Mouse (Mus musculus) gonadal fat pad, adult 2 months (tissue): ENCODE results near the gene Mthfd1l. TPM values are rescaled to one million over a fixed set of nuclear protein-coding genes. Genes with fewer than 3 reads are reported as not detected.
"Not testable (repeated sequence)": the region's sequence is repeated elsewhere in the genome, so short reads cannot be mapped to it uniquely, and the experiment has no call there.

Experiments used
- DNase-seq: peaks from one replicate; pipeline ENCODE4 v3.0.0-alpha.2; 2012; ENCODE audit warnings: low read depth
- polyA plus RNA-seq: library from polyadenylated mRNA; depleted of rRNA; stranded (reverse); fragments of >200 nt; gene quantifications from 2 replicates; pipeline ENCODE4 v1.2.3, GENCODE M21; 2012

The Mthfd1l gene
- polyA plus RNA-seq, 1 experiment = 14.6 TPM

DNA sequence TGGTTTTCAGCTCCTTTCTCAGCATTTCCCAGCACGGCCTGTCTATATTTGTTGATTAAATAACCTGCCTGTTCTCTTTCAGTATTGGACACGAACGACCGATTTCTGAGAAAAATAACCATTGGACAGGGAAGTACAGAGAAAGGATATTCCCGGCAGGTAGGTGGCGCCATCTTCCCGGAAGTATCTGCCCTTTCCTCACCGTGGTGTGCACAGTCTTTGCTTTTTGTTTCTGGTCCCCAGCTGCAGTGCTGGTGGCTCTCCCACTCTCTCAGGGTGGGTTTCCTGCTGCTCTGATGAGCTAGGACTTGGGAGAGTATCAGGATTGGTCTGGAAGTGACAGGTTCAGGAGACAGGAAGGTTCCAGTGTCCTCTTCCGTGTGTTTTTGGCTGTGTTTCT lies 68.8 kb downstream of the Mthfd1l start:
- DNase-seq = peak; percentile 8

DNA sequence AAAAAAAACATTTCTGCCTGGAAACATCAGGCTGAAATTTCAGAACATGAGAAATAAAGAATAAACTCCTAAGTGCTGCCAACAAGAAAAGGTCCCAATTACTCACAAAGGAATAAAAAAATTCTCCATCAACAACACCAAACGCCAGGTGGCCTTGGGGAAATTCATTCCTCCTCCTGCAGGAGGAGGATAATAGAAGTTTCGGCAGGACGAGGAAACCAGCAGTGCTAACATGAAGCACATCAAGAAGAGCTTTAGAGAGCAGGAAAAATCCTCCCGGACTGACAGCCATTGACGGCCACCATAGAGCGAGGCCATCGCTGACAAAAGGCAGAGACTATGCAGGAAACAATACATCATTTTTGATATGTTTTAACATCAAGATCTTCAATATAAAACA lies 71.5 kb downstream of the Mthfd1l start:
- no peak for DNase-seq

- DNase-seq = no peak
Measured at GRCm38 (mm10) chr10:4046496-4046895, 73.6 kb downstream of the Mthfd1l start.

GRCm38 (mm10) chr10:4047666-4048065 lies 74.7 kb downstream of the Mthfd1l start:
- no peak for DNase-seq

GRCm38 (mm10) chr10:4050236-4050635 lies 77.3 kb downstream of the Mthfd1l start:
- no peak for DNase-seq

- DNase-seq = no peak
Measured at GRCm38 (mm10) chr10:4052711-4053110, 79.8 kb downstream of the Mthfd1l start.

DNA sequence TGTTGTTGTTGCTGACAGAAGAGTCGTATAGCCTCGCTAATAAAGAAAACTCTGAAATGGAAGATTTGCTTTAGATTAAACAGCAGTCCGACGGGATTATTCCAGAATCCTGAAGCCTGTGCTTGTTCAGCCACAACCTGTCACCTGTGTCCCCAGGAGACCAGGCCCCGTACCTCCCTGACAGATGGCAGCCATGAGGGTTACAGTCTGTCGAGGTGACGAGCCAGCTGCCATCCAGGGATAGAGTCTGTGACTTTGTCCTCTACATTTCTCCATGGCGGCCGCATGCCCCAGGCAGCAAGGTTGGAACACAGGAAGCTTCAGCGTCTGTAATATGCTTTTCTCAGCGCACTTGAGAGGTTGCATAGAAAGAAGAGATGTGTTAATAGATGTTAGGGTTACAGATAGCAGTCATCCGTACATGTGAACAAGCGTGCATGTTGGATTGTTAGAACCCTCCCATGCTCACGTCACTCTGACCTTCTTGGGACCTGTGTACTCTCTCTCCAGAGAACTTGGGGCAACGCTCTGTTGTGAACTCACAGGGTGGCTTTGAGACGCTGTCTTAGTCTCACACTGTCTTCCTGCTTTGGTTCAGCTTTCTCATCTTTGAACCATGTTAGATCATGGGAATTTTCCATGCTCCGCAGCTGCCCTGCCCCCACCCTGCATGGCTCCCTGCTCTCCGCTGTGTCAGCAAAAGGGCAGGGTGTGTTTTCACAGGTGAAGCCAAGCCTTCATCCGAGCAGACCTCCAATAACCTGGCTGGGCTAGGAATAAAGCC lies 80.6 kb downstream of the Mthfd1l start:
- no peak for DNase-seq

DNA sequence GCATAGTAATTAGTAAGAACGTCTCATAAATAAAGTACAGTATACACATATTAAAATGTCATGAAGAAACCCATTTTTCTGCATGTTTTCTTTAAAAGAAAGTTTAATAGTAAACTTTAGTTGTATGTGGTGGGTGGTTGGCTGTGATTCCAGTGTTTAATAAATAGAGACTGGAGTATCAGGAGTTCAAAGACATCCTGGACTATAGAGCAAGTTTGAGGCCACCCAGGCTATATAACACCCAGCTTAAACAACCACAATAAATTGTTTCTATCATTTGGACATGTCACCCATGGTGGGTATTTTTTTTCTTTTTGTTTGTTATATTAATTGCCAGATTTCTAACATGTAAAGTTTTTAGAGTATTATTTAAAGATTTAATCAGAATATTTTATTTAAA lies 81.7 kb downstream of the Mthfd1l start:
- DNase-seq = no peak

- DNase-seq = no peak
Measured at GRCm38 (mm10) chr10:4057397-4057796, 84.5 kb downstream of the Mthfd1l start.

- no peak for DNase-seq
Measured at GRCm38 (mm10) chr10:4057832-4058231, 84.9 kb downstream of the Mthfd1l start.

DNA sequence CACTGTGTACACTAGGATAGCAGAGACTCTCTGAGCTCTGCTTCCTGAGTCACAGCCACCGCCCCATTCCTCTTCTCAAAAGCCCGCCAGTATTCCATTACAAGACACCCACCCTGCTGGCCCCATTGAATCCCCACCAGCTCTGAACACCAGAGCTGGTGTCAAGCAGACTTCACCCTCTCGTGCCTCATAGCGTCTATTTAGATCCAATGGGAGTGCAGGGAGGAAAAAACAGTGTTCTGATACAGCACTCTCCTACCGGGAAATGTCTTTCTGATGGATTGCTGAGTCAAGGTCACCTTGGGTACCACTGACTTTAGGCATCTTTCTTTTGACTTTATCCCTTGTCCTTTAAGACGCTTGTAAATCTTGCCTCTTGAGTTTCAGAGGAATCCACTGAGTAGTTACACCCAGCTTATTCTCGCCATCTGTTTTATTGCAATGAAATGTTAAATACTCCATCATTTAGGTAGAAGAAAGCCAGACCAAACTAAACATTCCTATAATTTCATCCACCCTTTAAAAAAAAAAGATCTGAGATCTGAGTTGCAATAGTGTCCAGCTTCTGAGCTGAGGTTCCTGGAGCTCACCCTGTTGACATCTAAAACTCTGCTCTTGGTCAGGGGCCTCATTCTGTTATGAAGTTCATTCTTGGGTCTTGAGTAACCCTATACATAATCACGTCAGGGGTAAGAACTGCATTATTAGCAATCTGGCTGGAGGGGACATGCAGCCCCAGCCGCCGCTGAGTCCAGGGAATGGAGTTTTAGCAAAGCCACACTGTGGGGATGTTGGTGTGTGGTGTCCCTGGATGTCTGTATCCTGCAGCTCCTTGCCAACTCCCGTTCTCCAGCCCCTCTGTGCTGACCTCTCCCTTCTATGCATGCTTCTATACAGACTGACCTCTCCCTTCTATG lies 88.4 kb downstream of the Mthfd1l start:
- DNase-seq = no peak

- no peak for DNase-seq
Measured at GRCm38 (mm10) chr10:4063537-4063936, 90.6 kb downstream of the Mthfd1l start.

GRCm38 (mm10) chr10:4065295-4066084 lies 92.6 kb downstream of the Mthfd1l start:
- DNase-seq = peak; percentile 51

GRCm38 (mm10) chr10:4069258-4069826 lies 96.4 kb downstream of the Mthfd1l start:
- DNase-seq = no peak

DNA sequence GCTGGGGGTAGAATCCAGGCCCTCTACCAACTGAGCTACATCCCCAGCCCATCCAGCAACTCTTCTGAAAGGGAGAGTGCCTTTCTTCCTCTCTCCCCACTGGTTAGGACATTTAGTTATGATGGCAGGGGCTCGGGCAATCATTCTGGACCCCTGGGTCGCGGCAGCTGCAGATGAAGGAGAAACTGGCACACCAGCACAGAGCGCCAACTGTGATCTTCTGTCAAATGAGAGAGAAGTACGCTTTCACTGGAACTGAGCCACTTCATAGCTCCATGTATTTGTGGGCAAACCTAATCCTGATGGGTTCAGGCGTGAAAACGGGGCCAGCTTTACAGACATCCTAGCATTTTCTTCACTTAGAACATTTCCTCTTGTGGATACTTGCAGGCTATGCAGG lies 97.1 kb downstream of the Mthfd1l start:
- no peak for DNase-seq

DNA sequence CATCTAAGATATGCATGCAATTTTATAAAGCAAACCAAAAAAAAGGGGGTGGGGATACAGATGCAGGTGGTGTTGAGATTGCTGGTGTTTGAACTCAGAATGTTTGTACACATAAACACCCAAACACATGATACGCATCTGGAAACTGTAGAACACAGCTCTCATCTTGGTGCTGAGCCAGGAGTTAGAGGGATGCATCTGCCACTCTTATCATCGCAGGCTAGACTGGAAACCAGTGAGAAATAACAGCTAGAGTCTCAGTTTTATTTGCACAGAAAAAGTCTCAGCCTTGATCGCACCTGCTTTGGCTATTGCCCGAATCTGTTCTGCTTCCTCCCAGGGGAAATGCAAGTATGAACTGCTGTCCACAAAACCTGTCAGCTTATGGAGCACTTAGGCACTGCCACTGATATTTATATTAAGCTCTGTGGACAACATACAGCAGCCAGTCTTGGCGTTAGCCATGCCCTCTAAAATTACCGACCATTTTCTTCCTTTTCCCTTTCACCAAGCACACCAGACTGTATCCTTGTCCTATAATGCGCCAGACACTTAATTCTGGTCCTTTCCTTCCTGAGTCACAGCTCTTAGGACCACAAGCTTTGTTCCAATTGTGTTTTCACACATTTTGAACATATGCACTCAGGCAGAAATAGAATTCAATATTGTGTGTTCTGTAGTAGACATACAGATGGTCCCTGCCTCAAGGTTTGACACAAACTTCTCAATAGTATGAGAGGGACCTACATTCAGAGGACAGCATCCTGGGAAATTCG lies 98.3 kb downstream of the Mthfd1l start:
- no peak for DNase-seq

DNA sequence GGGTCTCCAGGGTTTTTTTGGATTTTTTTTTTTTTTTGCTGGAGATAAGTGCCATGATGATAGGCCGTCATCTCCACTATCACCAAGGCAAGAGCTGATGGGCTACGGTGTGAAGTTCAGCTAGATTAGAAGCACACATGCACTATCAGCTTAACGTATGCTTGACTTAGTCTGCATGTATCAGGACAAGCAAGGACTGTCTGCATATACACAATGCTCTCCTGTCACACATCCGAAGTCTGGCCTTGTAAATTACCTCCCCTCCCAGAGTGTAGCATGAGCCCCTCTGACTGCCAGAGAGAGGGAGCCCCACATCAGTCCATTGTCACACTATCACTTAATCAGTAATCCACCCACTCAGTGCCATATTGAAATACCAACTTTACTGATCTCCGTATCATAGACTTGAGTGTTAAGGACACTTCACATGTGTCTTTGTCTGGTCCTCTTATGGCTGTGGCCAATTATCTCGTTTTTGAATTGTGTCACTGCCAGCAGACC lies 99.0 kb downstream of the Mthfd1l start:
- no peak for DNase-seq

DNA sequence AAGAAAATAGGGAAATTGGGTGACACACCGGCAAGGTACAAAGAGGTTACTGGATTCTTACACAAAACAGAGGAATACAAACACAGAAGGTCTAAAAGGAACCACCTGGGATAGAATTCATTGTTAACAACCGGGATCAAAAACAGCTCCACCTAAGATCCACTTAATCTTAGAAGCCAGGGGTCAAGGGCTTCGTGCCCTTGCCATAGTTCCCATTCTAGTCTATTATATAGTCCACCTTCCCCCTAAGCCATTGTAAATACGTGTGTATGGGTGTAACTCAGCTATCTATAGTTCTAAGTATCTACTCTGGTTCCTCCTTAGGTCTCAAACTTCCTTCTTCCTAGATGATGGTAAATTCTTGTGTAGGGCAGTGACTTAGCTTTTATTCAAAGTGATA lies 99.6 kb downstream of the Mthfd1l start:
- not testable (repeated sequence) for DNase-seq

DNA sequence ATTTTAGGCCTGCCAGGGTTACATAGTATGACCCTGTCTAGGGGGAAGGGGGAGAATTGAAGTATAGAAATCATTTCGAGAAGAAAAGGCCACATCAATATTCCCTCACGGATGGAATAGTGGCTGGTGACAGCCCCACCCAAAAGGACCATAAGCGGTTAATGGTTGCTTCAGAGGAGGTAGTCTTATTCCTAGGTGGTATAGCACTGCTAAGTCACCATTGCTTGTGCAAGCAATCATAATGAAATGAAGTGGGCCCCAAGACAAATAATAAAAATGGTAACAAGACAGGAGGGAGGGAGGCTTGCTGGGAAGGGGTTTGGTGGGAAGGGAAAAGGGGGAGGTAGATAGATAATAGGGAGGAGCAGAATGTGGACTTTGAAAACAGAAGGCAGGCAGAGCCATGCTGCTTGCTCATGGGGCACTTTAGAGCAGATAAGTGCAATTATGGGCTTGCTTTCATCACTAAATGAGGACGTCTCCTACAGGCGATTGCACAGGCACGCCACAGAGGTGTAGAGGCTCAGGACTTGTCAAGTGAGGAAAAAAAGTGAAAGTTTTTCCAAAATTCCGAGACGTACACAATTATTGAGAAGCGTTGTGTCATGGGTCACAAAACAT lies 105.4 kb downstream of the Mthfd1l start:
- DNase-seq = no peak

GRCm38 (mm10) chr10:4078979-4079630 lies 106.2 kb downstream of the Mthfd1l start:
- no peak for DNase-seq
